Mouse (Mus musculus) stomach, postnatal 0 days (tissue): Measurements from ENCODE around the gene Stard3. TPM values are rescaled to one million over a fixed set of nuclear protein-coding genes. Genes with fewer than 3 reads are reported as not detected.

Experiments
- ATAC-seq: fragments of 200-750 bp; cut with Nextera tagmentation; 2 replicates; pipeline ENCODE4 v1.8.0; 2017; ENCODE audit not compliant: low FRiP score, low TSS enrichment
- DNase-seq: peaks from one replicate; pipeline ENCODE4 v3.0.0-alpha.2; 2016; ENCODE audit warnings: low spot score
- H3K27ac ChIP-seq: fragments of 300-500 bp; sonication (generic); replicated peaks from 2 replicates; pipeline ENCODE4 v1.5.1; 2014; ENCODE audit warnings: mild to moderate bottlenecking, control low read depth
- H3K27me3 ChIP-seq: fragments of 300-500 bp; sonication (generic); 2 replicates; pipeline ENCODE4 v1.6.1; 2014; ENCODE audit warnings: low read length; ENCODE audit not compliant: control insufficient read depth, insufficient read depth
- H3K36me3 ChIP-seq: fragments of 300-500 bp; sonication (generic); 2 replicates; pipeline ENCODE4 v1.6.1; 2014; ENCODE audit warnings: low read length, mixed read lengths; ENCODE audit not compliant: control insufficient read depth, insufficient read depth
- H3K4me1 ChIP-seq: fragments of 300-500 bp; sonication (generic); replicated peaks from 2 replicates; pipeline ENCODE4 v1.6.1; 2014; ENCODE audit warnings: antibody characterized with exemption; ENCODE audit not compliant: control insufficient read depth, insufficient read depth
- H3K4me2 ChIP-seq: fragments of 300-500 bp; sonication (generic); replicated peaks from 2 replicates; pipeline ENCODE4 v1.6.1; 2014; ENCODE audit warnings: low read depth, mild to moderate bottlenecking, control low read depth, moderate library complexity
- H3K4me3 ChIP-seq: fragments of 300-500 bp; sonication (generic); 2 replicates; pipeline ENCODE4 v1.5.1; 2014; ENCODE audit warnings: low read depth, low read length, control low read depth
- H3K9ac ChIP-seq: fragments of 300-500 bp; sonication (generic); 2 replicates; pipeline ENCODE4 v1.6.1; 2014; ENCODE audit warnings: mild to moderate bottlenecking, low read length, control low read depth, mixed read lengths
- H3K9me3 ChIP-seq: fragments of 300-500 bp; sonication (generic); 2 replicates; pipeline ENCODE4 v1.6.1; 2016; ENCODE audit warnings: low read length; ENCODE audit not compliant: control insufficient read depth
- CTCF ChIP-seq: IDR thresholded peaks from 2 replicates; pipeline ENCODE4 v1.5.1; 2016; ENCODE audit warnings: antibody characterized with exemption, low read depth, mild to moderate bottlenecking, moderate library complexity
- EP300 ChIP-seq: optimal IDR thresholded peaks from 2 replicates; pipeline ENCODE3; 2016; ENCODE audit warnings: antibody characterized with exemption
- WGBS: fragments of 180-500 bp; shearing (Covaris S2); extraction: QIAGEN DNeasy Blood & Tissue Kit; methylation state at CpG from one replicate; pipeline ENCODE4 v1.1.7; 2014; 5-methylcytosine and 5-hydroxymethylcytosine counted together
- polyA plus RNA-seq: library from polyadenylated mRNA; unstranded; fragments of >200 nt; fragmentation: Nextera tagmentation; extraction: Ambion mirVana; gene quantifications from 2 replicates; pipeline ENCODE4 v1.2.1, GENCODE M21; 2015

The Stard3 gene
- polyA plus RNA-seq, 1 experiment from 2014 or later, result 24.9 TPM

DNA sequence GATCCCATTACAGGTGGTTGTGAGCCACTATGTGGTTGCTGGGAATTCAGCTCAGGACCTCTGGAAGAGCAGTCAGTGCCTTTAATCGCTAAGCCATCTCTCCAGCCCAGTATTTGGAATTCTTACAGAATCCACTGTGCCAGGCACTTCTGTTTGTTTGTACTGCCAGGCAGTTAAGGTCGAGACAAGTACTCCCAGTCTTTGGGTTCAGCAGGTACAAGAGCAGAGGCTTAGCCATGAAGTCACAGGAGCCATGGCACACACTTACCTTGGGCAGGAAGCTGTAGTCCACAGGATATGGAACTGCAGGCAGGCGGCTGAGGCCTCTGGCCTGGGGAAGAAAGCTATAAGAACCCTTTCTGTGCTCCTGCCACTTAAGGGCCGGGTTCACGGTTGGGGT lies 5.6 kb downstream of the Stard3 start:
- no peak overlapping the region for H3K27ac ChIP-seq
- H3K4me1 ChIP-seq, result peaks cover 5% of the 10 kb centered on the region; the same call in 1 of the 2 replicates

DNA sequence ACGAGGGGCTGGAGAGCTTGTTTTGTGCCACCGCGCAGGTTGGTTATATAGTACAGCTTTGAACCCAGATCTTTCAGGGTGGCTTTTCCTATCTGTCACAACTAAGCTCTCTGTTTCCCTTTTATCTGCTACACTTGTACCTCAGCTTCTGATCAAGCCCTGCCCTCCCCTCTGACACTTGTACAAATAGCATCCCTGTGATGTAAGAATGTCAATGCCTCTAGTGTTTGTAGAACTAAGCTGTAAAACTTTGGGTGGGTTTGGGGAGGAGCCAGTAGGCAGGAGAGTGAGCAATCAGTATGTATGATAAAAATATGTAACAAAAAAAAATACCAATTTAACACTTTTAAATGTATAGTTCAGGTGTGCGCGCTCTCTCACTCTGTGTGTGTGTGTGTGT lies 6.2 kb downstream of the Stard3 start:
- no peak for ATAC-seq
- Histone ChIP-seq H3K27ac (no peak overlapping the region), H3K27me3 (no peaks in the 10 kb centered on the region), H3K9ac (no peak overlapping the region), H3K4me2 (no peak overlapping the region), H3K36me3 (no peaks in the 10 kb centered on the region), H3K9me3 (no peaks in the 10 kb centered on the region), H3K4me3 (no peak overlapping the region), H3K4me1 (0 out of 2 replicates have a peak, but pooled peaks cover 3% of the 10 kb centered on the region)
- WGBS, result 81% methylated on average over 5 of the region's 5 CpGs
- TF ChIP-seq EP300, result no peak
- TF ChIP-seq CTCF, result no peak
- DNase-seq, result no peak

More for the DNA sequence above, 5.6 kb downstream of the Stard3 start:
- DNase-seq (no peak), ATAC-seq (no peak)
- no peaks in the 10 kb centered on the region for H3K36me3 ChIP-seq
- H3K27me3 ChIP-seq, result no peaks in the 10 kb centered on the region
- H3K9me3 ChIP-seq, result no peaks in the 10 kb centered on the region
- TF ChIP-seq CTCF (no peak), EP300 (no peak)
- H3K4me3 ChIP-seq, result no peak overlapping the region
- H3K9ac ChIP-seq, result no peak overlapping the region
- WGBS, result 62% methylated on average over 5 of the region's 5 CpGs
- no peak overlapping the region for H3K4me2 ChIP-seq

DNA sequence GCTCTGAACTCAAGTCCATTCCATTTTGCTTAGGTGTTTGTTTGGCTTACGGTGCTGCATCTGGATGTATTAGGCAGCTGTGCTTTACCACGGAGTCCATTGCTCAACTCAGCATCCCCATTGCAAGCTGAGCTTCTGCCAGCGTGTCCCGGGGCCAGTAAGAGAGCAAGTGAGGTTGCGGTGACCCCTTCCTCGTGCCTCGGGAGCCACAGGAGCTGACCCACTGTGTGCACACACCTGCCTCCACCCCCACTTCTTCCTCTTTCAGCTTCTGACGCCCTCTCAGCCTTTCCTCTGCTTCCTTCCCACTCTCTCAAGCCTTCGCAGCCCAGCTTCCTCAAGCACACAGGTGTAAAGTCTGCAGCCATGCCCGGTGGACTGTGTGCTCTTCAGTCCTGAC lies 8.1 kb downstream of the Stard3 start:
- WGBS, result 68% methylated on average over 10 of the region's 10 CpGs
- Histone ChIP-seq H3K27ac (no peak overlapping the region), H3K9me3 (no peaks in the 10 kb centered on the region), H3K9ac (no peak overlapping the region), H3K4me3 (no peak overlapping the region), H3K4me2 (no peak overlapping the region), H3K4me1 (0 out of 2 replicates have a peak, but pooled peaks cover 2% of the 10 kb centered on the region), H3K27me3 (no peaks in the 10 kb centered on the region), H3K36me3 (no peaks in the 10 kb centered on the region)
- DNase-seq (no peak), ATAC-seq (no peak)
- TF ChIP-seq CTCF, result no peak
- no peak for TF ChIP-seq EP300

DNA sequence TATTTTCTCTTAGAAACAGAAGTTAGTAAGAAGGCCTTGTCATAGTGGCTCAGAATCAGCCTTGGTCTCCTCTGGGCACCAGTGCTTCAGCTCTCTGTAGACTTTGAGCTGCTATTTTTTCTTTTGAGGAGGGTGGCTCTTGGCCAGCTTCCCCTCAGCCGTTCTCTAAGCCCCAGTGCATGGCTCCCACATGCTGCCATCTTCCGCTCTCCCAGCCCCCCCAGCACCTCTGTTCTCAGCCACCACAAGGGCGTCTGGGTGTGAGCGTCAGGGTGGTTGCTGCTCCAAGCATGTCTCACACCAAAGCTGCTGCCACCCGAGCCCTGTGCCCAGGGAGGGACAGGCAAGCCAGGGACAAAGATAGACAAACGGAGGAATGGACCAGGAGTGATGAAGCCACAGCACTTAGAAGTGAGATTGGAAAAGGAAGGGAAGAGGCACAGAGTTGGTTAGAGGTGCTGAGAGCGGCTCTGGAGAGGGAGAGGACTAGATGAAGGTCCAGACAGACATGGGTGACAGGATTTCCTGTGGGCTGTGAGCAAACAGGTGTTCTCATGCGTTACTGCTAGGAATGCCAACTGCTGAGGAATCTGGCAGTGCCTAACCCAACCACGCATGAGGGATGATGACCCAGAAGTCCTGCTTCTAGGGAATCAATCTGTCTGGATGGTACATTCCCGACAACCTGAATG lies 9.1 kb downstream of the Stard3 start:
- Histone ChIP-seq H3K4me3 (no peak overlapping the region), H3K36me3 (no peaks in the 10 kb centered on the region), H3K27ac (no peak overlapping the region), H3K4me2 (no peak overlapping the region), H3K9me3 (no peaks in the 10 kb centered on the region), H3K9ac (no peak overlapping the region), H3K4me1 (no peaks in the 10 kb centered on the region), H3K27me3 (no peaks in the 10 kb centered on the region)
- WGBS, result 76% methylated on average over 10 of the region's 10 CpGs
- TF ChIP-seq CTCF, result no peak
- ATAC-seq (no peak), DNase-seq (no peak)

DNA sequence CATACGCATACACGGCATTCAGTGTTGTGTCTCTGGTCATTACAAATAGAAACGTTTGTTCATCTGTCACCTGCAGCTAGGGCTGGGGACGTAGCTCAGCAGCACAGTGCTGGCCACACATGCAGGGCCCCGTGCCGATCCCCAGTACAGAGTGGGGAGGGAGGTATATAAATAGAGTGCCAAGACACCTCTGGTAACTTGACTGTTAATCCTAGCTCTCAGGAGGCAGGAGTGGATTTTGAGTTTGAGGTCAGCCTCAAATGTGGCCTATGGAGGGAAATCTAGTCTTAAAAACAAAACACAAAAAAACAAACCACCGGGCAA lies 9.7 kb downstream of the Stard3 start:
- no peaks in the 10 kb centered on the region for H3K27me3 ChIP-seq
- no peak overlapping the region for H3K4me3 ChIP-seq
- no peak overlapping the region for H3K27ac ChIP-seq
- DNase-seq (no peak), ATAC-seq (no peak)
- no peaks in the 10 kb centered on the region for H3K4me1 ChIP-seq
- H3K36me3 ChIP-seq, result no peaks in the 10 kb centered on the region
- no peak overlapping the region for H3K9ac ChIP-seq
- TF ChIP-seq CTCF (no peak), EP300 (no peak)
- H3K4me2 ChIP-seq, result no peak overlapping the region
- H3K9me3 ChIP-seq, result no peaks in the 10 kb centered on the region
- WGBS, result 74% methylated on average over 7 of the region's 7 CpGs

DNA sequence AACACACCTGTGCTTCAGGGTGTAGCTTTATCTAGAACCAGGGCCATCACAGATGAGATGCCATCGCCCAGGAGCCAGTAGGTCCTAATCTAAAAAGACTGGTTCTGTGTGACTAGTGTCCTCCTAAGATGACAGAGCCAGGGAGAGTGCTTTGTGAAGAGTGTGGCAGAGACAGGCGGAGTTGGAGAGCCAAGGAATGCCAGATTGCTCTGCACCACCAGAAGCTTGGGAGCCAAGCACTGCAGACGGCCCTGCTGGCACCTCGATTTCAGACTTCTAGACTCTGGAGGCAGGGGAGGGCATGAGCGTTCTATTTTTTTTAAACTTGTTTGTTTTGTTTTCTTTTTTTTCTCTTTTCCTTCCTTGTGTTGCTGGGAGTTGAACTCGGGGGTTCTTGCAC lies 11.2 kb downstream of the Stard3 start:
- no peak overlapping the region for H3K4me2 ChIP-seq
- H3K4me1 ChIP-seq, result no peaks in the 10 kb centered on the region
- H3K36me3 ChIP-seq, result no peaks in the 10 kb centered on the region
- TF ChIP-seq CTCF (no peak), EP300 (no peak)
- DNase-seq (no peak), ATAC-seq (no peak)
- no peak overlapping the region for H3K4me3 ChIP-seq
- H3K9me3 ChIP-seq, result no peaks in the 10 kb centered on the region
- H3K27ac ChIP-seq, result no peak overlapping the region
- 74% methylated on average over 6 of the region's 6 CpGs for WGBS
- no peak overlapping the region for H3K9ac ChIP-seq
- no peaks in the 10 kb centered on the region for H3K27me3 ChIP-seq
